Mouse (Mus musculus) hindbrain, embryonic 10.5 days (tissue): ENCODE measurements around the gene Slc25a39. TPM values are rescaled to one million over a fixed set of nuclear protein-coding genes. Genes with fewer than 3 reads are reported as not detected.

Experiments
- DNase-seq: peaks from one replicate; pipeline ENCODE4 v3.0.0-alpha.2; 2017; ENCODE audit warnings: low spot score
- H3K27ac ChIP-seq: fragments of 300-500 bp; sonication (generic); 2 replicates; pipeline ENCODE4 v1.5.1; 2016; ENCODE audit warnings: mild to moderate bottlenecking, moderate library complexity
- H3K27me3 ChIP-seq: fragments of 300-500 bp; sonication (generic); 2 replicates; pipeline ENCODE4 v1.6.1; 2016; ENCODE audit warnings: mild to moderate bottlenecking; ENCODE audit not compliant: poor library complexity, insufficient read depth, severe bottlenecking
- H3K36me3 ChIP-seq: fragments of 300-500 bp; sonication (generic); 2 replicates; pipeline ENCODE4 v1.6.1; 2016; ENCODE audit warnings: mild to moderate bottlenecking, moderate library complexity
- H3K4me1 ChIP-seq: fragments of 300-500 bp; sonication (generic); replicated peaks from 2 replicates; pipeline ENCODE4 v1.6.1; 2016; ENCODE audit warnings: mild to moderate bottlenecking
- H3K4me3 ChIP-seq: fragments of 300-500 bp; sonication (generic); 2 replicates; pipeline ENCODE4 v1.5.1; 2016; ENCODE audit warnings: mild to moderate bottlenecking, moderate library complexity
- H3K9me3 ChIP-seq: fragments of 300-500 bp; sonication (generic); 2 replicates; pipeline ENCODE4 v1.6.1; 2016; ENCODE audit warnings: mild to moderate bottlenecking, moderate library complexity
- WGBS: fragments of 180-500 bp; shearing (Covaris S2); methylation state at CpG from one replicate; pipeline ENCODE4 v1.1.7; 2016; 5-methylcytosine and 5-hydroxymethylcytosine counted together
- polyA plus RNA-seq: library from polyadenylated mRNA; unstranded; fragments of >200 nt; fragmentation: Nextera tagmentation; extraction: Ambion mirVana; gene quantifications from 2 replicates; pipeline ENCODE4 v1.2.1, GENCODE M21; 2016

Slc25a39 gene
- polyA plus RNA-seq, 1 experiment from 2014 or later: 236 TPM

GRCm38 (mm10) chr11:102380091-102380490, 27.7 kb downstream of the Slc25a39 start:
- WGBS: 87% methylated on average over 5 of the region's 5 CpGs
- H3K36me3 ChIP-seq: no peaks in the 10 kb centered on the region

GRCm38 (mm10) chr11:102377186-102377585, 30.6 kb downstream of the Slc25a39 start:
- no peaks in the 10 kb centered on the region for H3K9me3 ChIP-seq
- no peak for DNase-seq
- 60% methylated on average over 12 of the region's 12 CpGs for WGBS

More at GRCm38 (mm10) chr11:102380091-102380490, 27.7 kb downstream of the Slc25a39 start:
- H3K4me3 ChIP-seq: no peak overlapping the region
- H3K27ac ChIP-seq: no peak overlapping the region
- no peak for DNase-seq
- H3K4me1 ChIP-seq: peaks cover 24% of the 10 kb centered on the region
- H3K27me3 ChIP-seq: peaks cover 11% of the 10 kb centered on the region
- no peaks in the 10 kb centered on the region for H3K9me3 ChIP-seq

GRCm38 (mm10) chr11:102376196-102376835, 31.4 kb downstream of the Slc25a39 start:
- H3K27me3 ChIP-seq: peaks cover 41% of the 10 kb centered on the region
- 9% methylated on average over 8 of the region's 8 CpGs for WGBS
- no peaks in the 10 kb centered on the region for H3K36me3 ChIP-seq
- H3K27ac ChIP-seq: peak overlapping the region; percentile 81
- H3K4me3 ChIP-seq: peak overlapping the region; percentile 46
- DNase-seq: no peak
- H3K9me3 ChIP-seq: no peaks in the 10 kb centered on the region
- peaks cover 30% of the 10 kb centered on the region for H3K4me1 ChIP-seq

More at GRCm38 (mm10) chr11:102377186-102377585, 30.6 kb downstream of the Slc25a39 start:
- H3K4me3 ChIP-seq: no peak overlapping the region
- H3K4me1 ChIP-seq: peaks cover 31% of the 10 kb centered on the region
- no peaks in the 10 kb centered on the region for H3K36me3 ChIP-seq
- no peak overlapping the region for H3K27ac ChIP-seq
- H3K27me3 ChIP-seq: peaks cover 38% of the 10 kb centered on the region

- peak overlapping the region; percentile 46 for H3K4me3 ChIP-seq
- H3K36me3 ChIP-seq: no peaks in the 10 kb centered on the region
- 4% methylated on average over 23 of the region's 23 CpGs for WGBS
- H3K9me3 ChIP-seq: no peaks in the 10 kb centered on the region
- H3K27ac ChIP-seq: peak overlapping the region; percentile 81
- peak; percentile 61 for DNase-seq
- H3K27me3 ChIP-seq: peaks cover 41% of the 10 kb centered on the region
- H3K4me1 ChIP-seq: peaks cover 27% of the 10 kb centered on the region
Measured at GRCm38 (mm10) chr11:102375196-102376173, 32.3 kb downstream of the Slc25a39 start.

GRCm38 (mm10) chr11:102374108-102374725, 33.5 kb downstream of the Slc25a39 start:
- H3K27ac ChIP-seq: no peak overlapping the region
- 73% methylated on average over 7 of the region's 7 CpGs for WGBS
- DNase-seq: no peak

GRCm38 (mm10) chr11:102373646-102374045, 34.1 kb downstream of the Slc25a39 start:
- Histone ChIP-seq H3K27me3 (peaks cover 41% of the 10 kb centered on the region), H3K4me3 (no peak overlapping the region), H3K4me1 (peaks cover 31% of the 10 kb centered on the region), H3K36me3 (no peaks in the 10 kb centered on the region), H3K9me3 (no peaks in the 10 kb centered on the region), H3K27ac (peak overlapping the region; percentile 60; the same call in 1 of the 2 replicates)
- no peak for DNase-seq
- WGBS: 22% methylated on average over 2 of the region's 2 CpGs

More at GRCm38 (mm10) chr11:102374108-102374725, 33.5 kb downstream of the Slc25a39 start:
- Histone ChIP-seq H3K36me3 (no peaks in the 10 kb centered on the region), H3K27me3 (peaks cover 41% of the 10 kb centered on the region), H3K9me3 (no peaks in the 10 kb centered on the region), H3K4me3 (no peak overlapping the region), H3K4me1 (peaks cover 27% of the 10 kb centered on the region)

GRCm38 (mm10) chr11:102372936-102373335, 34.8 kb downstream of the Slc25a39 start:
- WGBS: 38% methylated on average over 14 of the region's 14 CpGs
- Histone ChIP-seq H3K4me3 (no peak overlapping the region), H3K4me1 (peaks cover 31% of the 10 kb centered on the region), H3K36me3 (no peaks in the 10 kb centered on the region), H3K9me3 (no peaks in the 10 kb centered on the region), H3K27me3 (peaks cover 41% of the 10 kb centered on the region), H3K27ac (peak overlapping the region; percentile 60; the same call in 1 of the 2 replicates)
- DNase-seq: no peak

- no peak for DNase-seq
- Histone ChIP-seq H3K4me1 (peaks cover 31% of the 10 kb centered on the region), H3K27ac (peak overlapping the region; percentile 29; the same call in 1 of the 2 replicates)
Measured at GRCm38 (mm10) chr11:102371926-102372685, 35.6 kb downstream of the Slc25a39 start.

GRCm38 (mm10) chr11:102370285-102370684, 37.5 kb downstream of the Slc25a39 start:
- DNase-seq: no peak
- Histone ChIP-seq H3K27ac (no peak overlapping the region), H3K4me1 (peaks cover 23% of the 10 kb centered on the region), H3K36me3 (no peaks in the 10 kb centered on the region), H3K4me3 (no peak overlapping the region), H3K9me3 (no peaks in the 10 kb centered on the region), H3K27me3 (peaks cover 31% of the 10 kb centered on the region)
- 59% methylated on average over 7 of the region's 7 CpGs for WGBS

More at GRCm38 (mm10) chr11:102371926-102372685, 35.6 kb downstream of the Slc25a39 start:
- Histone ChIP-seq H3K36me3 (no peaks in the 10 kb centered on the region), H3K9me3 (no peaks in the 10 kb centered on the region), H3K27me3 (peaks cover 41% of the 10 kb centered on the region), H3K4me3 (no peak overlapping the region)
- 84% methylated on average over 12 of the region's 12 CpGs for WGBS

- Histone ChIP-seq H3K9me3 (no peaks in the 10 kb centered on the region), H3K4me3 (no peak overlapping the region), H3K36me3 (no peaks in the 10 kb centered on the region), H3K4me1 (peaks cover 23% of the 10 kb centered on the region), H3K27me3 (peaks cover 23% of the 10 kb centered on the region), H3K27ac (no peak overlapping the region)
- WGBS: 79% methylated on average over 4 of the region's 4 CpGs
- DNase-seq: no peak
Measured at GRCm38 (mm10) chr11:102369263-102369662, 38.5 kb downstream of the Slc25a39 start.

GRCm38 (mm10) chr11:102368347-102368746, 39.4 kb downstream of the Slc25a39 start:
- WGBS: 80% methylated on average over 5 of the region's 5 CpGs
- Histone ChIP-seq H3K27ac (no peak overlapping the region), H3K4me1 (peaks cover 23% of the 10 kb centered on the region), H3K4me3 (no peak overlapping the region), H3K9me3 (no peaks in the 10 kb centered on the region), H3K36me3 (no peaks in the 10 kb centered on the region), H3K27me3 (peaks cover 14% of the 10 kb centered on the region)
- no peak for DNase-seq
